Mouse (Mus musculus) adrenal gland (tissue): ENCODE data around the gene Myct1.

Source experiments
- intact Hi-C: fragments of 180-260 bp; cut with DNase I; formaldehyde crosslinking; loops from one replicate; pipeline ENCODE4 v1.15.1; 2025

Gene Myct1

DNA sequence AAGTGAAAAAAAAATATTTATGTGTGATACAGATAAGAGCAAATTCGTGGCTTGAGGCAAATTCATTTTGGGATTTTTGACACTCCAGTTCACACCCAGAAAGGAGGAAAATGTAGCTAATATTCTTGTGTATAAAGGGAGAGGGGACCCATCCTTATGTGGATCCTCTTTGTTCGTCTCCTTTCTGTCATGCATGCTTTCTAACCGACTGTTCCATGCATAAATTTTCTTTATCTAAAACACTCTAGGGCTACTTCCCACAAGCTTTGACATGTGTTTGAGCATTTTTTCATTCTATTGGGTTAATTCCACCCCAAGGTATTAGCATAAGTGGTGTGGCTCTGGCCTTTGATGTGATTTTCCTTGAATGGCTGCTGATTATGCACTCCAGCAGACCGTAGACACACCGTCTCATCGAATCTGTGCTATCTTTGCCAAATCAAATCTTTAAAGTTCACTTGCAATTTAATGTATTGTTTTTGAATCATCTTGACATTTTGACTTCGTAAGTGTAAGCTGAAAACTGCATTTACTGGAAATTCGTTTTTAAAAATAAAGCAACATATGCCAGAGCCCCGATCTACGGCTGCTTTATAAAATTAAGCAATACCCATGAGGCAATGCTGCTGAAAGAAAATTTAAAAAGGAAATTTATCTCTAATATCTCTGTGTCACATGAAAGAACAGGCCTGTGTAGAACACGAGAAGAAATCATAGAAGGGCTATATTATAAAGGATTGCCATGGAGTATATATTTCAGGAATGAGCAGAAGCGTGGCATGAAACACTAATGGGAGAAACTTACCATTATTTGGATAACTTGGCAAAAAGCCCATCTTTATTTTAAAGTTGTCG, 21.8 kb downstream of the Myct1 start:
- intact Hi-C loops, result no loop called here

DNA sequence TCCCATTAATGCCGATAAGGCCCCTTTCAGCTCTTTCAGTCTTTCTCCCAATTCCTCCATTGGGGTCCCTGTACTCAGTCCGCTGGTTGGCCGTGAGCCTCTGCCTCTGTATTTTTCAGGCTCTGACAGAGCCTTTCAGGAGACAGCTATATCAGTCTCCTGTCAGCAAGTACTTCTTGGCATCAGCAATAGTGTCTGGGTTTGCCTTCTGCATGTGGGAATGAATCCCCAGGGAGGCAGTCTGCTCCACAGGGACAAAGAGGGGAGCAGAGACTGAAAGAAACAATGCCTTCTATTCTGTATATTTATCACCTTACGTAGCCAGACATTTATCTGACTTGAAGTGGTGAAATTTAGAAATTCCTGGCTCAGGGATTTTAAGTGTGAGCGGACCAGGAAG, 32.7 kb downstream of the Myct1 start:
- intact Hi-C loops, result no loop called here

DNA sequence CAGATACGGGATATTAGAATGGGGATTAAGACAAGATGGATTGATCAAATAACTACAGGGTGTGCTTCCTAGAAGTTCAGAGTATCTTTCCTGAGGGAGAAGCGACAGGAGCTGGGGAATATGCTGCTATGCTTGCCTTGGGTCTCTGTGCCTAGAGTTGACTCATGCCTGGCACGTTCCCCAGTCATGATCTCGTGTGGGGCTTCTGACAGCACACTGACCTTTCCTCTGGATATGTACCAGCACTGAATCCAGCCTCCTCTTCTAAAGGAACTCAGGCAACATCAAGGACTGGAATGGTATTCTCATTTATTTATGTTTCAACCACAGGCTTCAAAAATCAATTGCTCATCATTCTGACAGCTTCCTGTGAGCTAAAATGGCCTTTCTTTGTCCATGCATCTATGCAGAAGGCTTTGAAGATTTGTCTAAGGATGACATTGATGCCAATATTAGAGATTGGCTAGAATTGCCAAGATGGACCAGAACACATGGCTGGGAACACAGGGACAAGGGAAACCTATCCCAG, 40.2 kb downstream of the Myct1 start:
- intact Hi-C loops, result loop anchor here (5.0 to 10.0 kb wide), 2 partner anchors 36 to 151 kb away; no protein-coding TSS in a partner anchor

DNA sequence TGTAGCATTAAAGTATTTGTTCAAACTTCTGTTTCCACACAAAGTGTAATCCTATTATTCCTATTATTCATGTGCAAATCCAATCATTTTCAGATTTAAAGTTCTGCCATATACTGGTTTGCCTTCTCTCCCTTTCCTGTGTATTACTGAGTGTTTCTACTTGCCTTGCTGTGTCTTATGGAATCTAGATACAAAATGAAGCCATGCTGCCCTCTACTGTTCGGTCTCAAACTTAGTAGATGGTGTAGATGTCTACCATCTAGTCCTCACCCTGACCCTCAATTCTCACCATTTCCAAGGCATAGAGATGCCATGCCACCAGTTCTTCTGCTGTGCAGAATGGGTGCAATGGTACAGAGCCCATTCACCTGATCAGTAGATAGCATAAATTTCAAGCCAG, 40.8 kb downstream of the Myct1 start:
- intact Hi-C loops, result loop anchor here (5.0 to 10.0 kb wide), 2 partner anchors 37 to 150 kb away; no protein-coding TSS in a partner anchor

DNA sequence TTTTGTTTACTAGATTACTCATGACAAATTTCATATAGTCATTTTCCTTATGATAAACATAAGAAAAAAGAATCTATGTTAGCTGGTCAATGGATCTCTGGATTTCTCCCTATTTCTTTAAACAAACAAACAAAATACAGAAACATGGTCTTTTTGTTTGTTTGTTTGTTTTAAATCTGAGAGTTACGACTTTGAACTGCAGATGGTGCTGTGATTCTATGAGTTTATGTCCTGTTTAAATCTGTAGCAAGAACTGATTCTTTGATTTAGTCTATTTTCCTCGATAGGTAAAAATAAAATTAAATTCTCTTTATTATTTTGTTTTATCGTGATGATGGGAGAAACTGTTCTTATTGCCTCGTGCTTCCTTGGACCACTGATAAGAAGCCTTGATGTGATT, 43.7 kb downstream of the Myct1 start:
- intact Hi-C loops, result loop anchor here (10.0 kb wide), 1 partner anchor 147 kb away; no protein-coding TSS in a partner anchor

DNA sequence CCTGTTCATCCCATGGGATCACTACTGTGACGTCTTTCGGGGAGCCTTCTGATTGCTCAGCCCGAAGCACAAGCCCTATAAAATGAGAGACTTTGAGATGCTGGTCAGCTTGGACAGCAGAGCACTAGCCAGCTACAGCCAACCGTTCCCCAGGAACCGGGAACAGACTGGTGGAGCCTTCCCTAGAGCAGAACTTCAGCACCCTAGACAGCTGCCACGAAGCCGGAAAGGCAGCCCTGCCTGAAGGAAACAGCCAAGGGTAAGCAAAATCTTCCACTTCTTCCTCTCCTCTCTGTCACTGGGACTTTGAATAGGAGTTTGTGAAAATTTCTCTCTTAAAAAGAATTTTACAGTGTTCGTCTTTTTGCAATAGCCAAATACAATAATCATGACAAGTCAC, 45.5 kb downstream of the Myct1 start, which contains the start of gene Vip:
Gene Vip, plus strand, starts transcription at position 107 of the 400 bp plus-strand sequence.
- intact Hi-C loops, result loop anchor here (10.0 kb wide), 1 partner anchor 146 kb away; no protein-coding TSS in a partner anchor
